Mouse (Mus musculus): ENCODE results near the gene Tmem81. TPM values are rescaled to one million over a fixed set of nuclear protein-coding genes. Genes with fewer than 3 reads are reported as not detected.

Tmem81 gene
- polyA plus RNA-seq, 1 experiment, result 6.1 TPM

GRCm38 (mm10) chr1:132519734-132520133 lies 13.7 kb downstream of the Tmem81 start:
- H3K4me3 ChIP-seq (replicated peaks; ENCODE audit: insufficient read depth, low read depth, low read length), result no peak overlapping the region
- peak in 1 of 2 experiments; percentile 9 for DNase-seq
- H3K27ac ChIP-seq (ENCODE audit: insufficient read depth, low read length), result no peak overlapping the region
- WGBS, result 85% methylated on average over 11 of the region's 11 CpGs
- H3K27me3 ChIP-seq (ENCODE audit: control insufficient read depth, insufficient read depth, low read length), result no peaks in the 10 kb centered on the region
- H3K4me1 ChIP-seq (ENCODE audit: control insufficient read depth, insufficient read depth, low read length), result peaks cover 21% of the 10 kb centered on the region
- TF ChIP-seq POLR2A (IDR thresholded peaks at IDR 0.05; ENCODE audit: borderline replicate concordance, insufficient read depth, low read length), result no peak

DNA sequence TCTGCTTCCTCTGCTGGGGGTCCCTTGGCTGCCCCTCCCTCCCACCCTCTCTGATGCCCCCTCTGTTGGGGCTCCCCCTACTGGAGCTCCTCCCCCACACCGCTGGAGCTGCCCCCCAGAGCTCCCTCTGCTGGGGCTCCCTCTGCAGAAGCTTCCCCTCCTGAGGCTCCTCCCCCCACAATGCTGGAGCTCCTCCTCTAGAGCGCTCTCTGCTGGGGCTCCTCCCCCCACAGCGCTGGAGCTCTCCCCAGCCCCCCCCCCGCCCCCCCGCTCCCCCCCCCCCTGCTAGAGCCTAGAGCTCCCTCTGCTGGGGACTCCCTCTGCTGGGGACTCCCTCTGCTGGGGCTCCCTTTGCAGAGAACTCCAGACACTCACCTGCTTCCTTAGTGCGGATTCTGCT lies 14.7 kb downstream of the Tmem81 start:
- H3K4me1 ChIP-seq (ENCODE audit: control insufficient read depth, insufficient read depth, low read length), result peaks cover 28% of the 10 kb centered on the region
- WGBS, result 32% methylated on average over 2 of the region's 6 CpGs
- H3K27ac ChIP-seq (ENCODE audit: insufficient read depth, low read length), result no peak overlapping the region
- DNase-seq, result peak; percentile 38 to 41
- TF ChIP-seq POLR2A (IDR thresholded peaks at IDR 0.05; ENCODE audit: borderline replicate concordance, insufficient read depth, low read length), result no peak
- TF ChIP-seq CTCF (IDR thresholded peaks at IDR 0.05; ENCODE audit: borderline replicate concordance, insufficient read depth, low read depth, low read length), result no peak
- no peaks in the 10 kb centered on the region for H3K27me3 ChIP-seq (ENCODE audit: control insufficient read depth, insufficient read depth, low read length)
- H3K4me3 ChIP-seq (replicated peaks; ENCODE audit: insufficient read depth, low read depth, low read length), result no peak overlapping the region

DNA sequence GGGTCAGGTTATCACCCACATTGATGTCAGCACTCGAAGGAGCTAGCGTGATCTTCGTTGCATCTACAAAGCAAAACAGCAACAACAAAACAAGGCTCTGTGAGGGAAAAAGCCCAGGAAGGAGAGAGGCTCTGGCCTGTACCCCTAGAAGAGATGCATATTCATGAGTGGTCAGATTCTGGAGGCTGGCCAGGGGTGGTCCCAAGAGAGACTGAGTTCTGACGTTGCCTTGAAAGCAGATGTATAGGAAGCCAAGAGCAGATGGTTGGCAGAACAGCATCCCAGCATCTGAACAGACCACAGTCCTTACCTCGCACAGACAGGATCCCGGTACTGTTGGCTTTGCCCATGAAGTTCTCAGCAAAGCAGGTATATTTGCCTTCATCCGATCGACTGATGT lies 17.0 kb downstream of the Tmem81 start:
- Histone ChIP-seq H3K4me3 (replicated peaks; ENCODE audit: insufficient read depth, low read depth, low read length) (no peak overlapping the region), H3K27ac (ENCODE audit: insufficient read depth, low read length) (no peak overlapping the region), H3K27me3 (ENCODE audit: control insufficient read depth, insufficient read depth, low read length) (no peaks in the 10 kb centered on the region), H3K4me1 (ENCODE audit: control insufficient read depth, insufficient read depth, low read length) (peaks cover 49% of the 10 kb centered on the region)
- DNase-seq, result peak in 1 of 2 experiments; percentile 26
- 31% methylated on average over 8 of the region's 8 CpGs for WGBS
- TF ChIP-seq CTCF (IDR thresholded peaks at IDR 0.05; ENCODE audit: borderline replicate concordance, insufficient read depth, low read depth, low read length) (no peak), POLR2A (IDR thresholded peaks at IDR 0.05; ENCODE audit: borderline replicate concordance, insufficient read depth, low read length) (no peak)

GRCm38 (mm10) chr1:132523920-132524319 lies 17.9 kb downstream of the Tmem81 start:
- TF ChIP-seq POLR2A (IDR thresholded peaks at IDR 0.05; ENCODE audit: borderline replicate concordance, insufficient read depth, low read length) (no peak), CTCF (IDR thresholded peaks at IDR 0.05; ENCODE audit: borderline replicate concordance, insufficient read depth, low read depth, low read length) (peak; percentile 60)
- WGBS, result 35% methylated on average over 4 of the region's 4 CpGs
- H3K27ac ChIP-seq (ENCODE audit: insufficient read depth, low read length), result no peak overlapping the region
- DNase-seq, result peak; percentile 49 to 61
- no peaks in the 10 kb centered on the region for H3K27me3 ChIP-seq (ENCODE audit: control insufficient read depth, insufficient read depth, low read length)
- no peak overlapping the region for H3K4me3 ChIP-seq (replicated peaks; ENCODE audit: insufficient read depth, low read depth, low read length)
- H3K4me1 ChIP-seq (ENCODE audit: control insufficient read depth, insufficient read depth, low read length), result peaks cover 48% of the 10 kb centered on the region

- Histone ChIP-seq H3K4me1 (ENCODE audit: control insufficient read depth, insufficient read depth, low read length) (peaks cover 51% of the 10 kb centered on the region), H3K27me3 (ENCODE audit: control insufficient read depth, insufficient read depth, low read length) (no peaks in the 10 kb centered on the region), H3K4me3 (replicated peaks; ENCODE audit: insufficient read depth, low read depth, low read length) (no peak overlapping the region), H3K27ac (ENCODE audit: insufficient read depth, low read length) (peak overlapping the region; percentile 85)
- WGBS, result 2% methylated on average over 10 of the region's 10 CpGs
- TF ChIP-seq CTCF (IDR thresholded peaks at IDR 0.05; ENCODE audit: borderline replicate concordance, insufficient read depth, low read depth, low read length) (peak; percentile 65), POLR2A (IDR thresholded peaks at IDR 0.05; ENCODE audit: borderline replicate concordance, insufficient read depth, low read length) (no peak)
- DNase-seq, result peak; percentile 82 to 87
These were observed 19.8 kb downstream of the Tmem81 start for GRCm38 (mm10) chr1:132525832-132526231.

DNA sequence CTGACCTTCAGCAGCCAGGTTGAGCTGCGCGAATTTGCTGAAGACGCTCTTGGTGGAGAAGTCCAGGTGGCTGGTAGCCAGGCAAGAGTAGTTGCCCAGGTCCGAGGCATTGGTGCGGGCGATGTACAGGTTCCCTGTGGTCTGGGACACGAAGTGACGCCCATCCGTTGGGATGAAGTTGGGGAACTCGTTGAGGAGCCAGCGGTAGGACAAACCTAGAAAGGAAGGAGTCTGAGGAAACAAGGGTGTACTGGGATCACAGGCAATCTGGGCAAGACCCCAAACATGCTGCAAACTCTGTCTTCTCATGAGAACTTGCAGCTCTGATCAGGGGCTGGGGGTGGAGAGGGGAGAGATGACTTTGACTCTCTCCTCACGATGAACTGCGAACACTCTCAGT lies 22.0 kb downstream of the Tmem81 start:
- DNase-seq, result peak; percentile 49 to 52
- TF ChIP-seq POLR2A (IDR thresholded peaks at IDR 0.05; ENCODE audit: borderline replicate concordance, insufficient read depth, low read length) (no peak), CTCF (IDR thresholded peaks at IDR 0.05; ENCODE audit: borderline replicate concordance, insufficient read depth, low read depth, low read length) (no peak)
- Histone ChIP-seq H3K27ac (ENCODE audit: insufficient read depth, low read length) (peak overlapping the region; percentile 85), H3K4me1 (ENCODE audit: control insufficient read depth, insufficient read depth, low read length) (peaks cover 73% of the 10 kb centered on the region), H3K4me3 (replicated peaks; ENCODE audit: insufficient read depth, low read depth, low read length) (no peak overlapping the region), H3K27me3 (ENCODE audit: control insufficient read depth, insufficient read depth, low read length) (no peaks in the 10 kb centered on the region)
- WGBS, result 25% methylated on average over 13 of the region's 13 CpGs

GRCm38 (mm10) chr1:132528647-132529334 lies 22.8 kb downstream of the Tmem81 start:
- H3K4me1 ChIP-seq (ENCODE audit: control insufficient read depth, insufficient read depth, low read length), result peaks cover 80% of the 10 kb centered on the region
- no peak for TF ChIP-seq POLR2A (IDR thresholded peaks at IDR 0.05; ENCODE audit: borderline replicate concordance, insufficient read depth, low read length)
- TF ChIP-seq CTCF (IDR thresholded peaks at IDR 0.05; ENCODE audit: borderline replicate concordance, insufficient read depth, low read depth, low read length), result peak; percentile 24; the same call in 1 of the 2 replicates

DNA sequence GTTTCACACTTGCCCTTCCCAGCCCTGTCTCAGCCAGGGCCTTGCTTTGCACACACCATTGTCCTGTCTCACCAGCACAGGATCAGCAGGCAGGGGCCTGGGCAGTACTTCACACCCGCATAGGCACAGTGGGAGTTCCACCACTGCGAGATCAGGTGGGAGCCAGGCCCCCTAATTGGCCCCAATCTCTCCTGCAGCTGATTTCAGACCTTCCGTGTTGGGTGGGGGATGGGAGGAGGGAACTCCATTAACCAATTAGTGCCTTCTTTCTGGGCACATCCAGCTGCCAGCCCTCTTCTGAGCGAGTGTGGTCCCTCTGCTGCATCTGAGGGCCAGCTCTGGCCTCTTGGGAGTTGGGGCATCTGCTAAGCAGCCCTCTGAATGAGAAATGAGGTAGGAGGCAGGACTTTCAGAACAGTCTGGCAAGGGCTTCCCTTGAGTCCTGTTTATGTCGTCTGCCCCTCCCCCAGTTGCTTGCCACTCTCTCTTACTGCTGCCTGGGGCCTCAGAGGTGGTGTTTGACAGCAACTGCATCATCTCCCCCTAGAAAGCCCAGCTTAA lies 24.7 kb downstream of the Tmem81 start:
- peaks cover 92% of the 10 kb centered on the region for H3K4me1 ChIP-seq (ENCODE audit: control insufficient read depth, insufficient read depth, low read length)
- DNase-seq, result peak; percentile 32 to 38
- no peak for TF ChIP-seq POLR2A (IDR thresholded peaks at IDR 0.05; ENCODE audit: borderline replicate concordance, insufficient read depth, low read length)
- no peak for TF ChIP-seq CTCF (IDR thresholded peaks at IDR 0.05; ENCODE audit: borderline replicate concordance, insufficient read depth, low read depth, low read length)
- 4% methylated on average over 5 of the region's 5 CpGs for WGBS
- no peak overlapping the region for H3K4me3 ChIP-seq (replicated peaks; ENCODE audit: insufficient read depth, low read depth, low read length)
- no peaks in the 10 kb centered on the region for H3K27me3 ChIP-seq (ENCODE audit: control insufficient read depth, insufficient read depth, low read length)
- peak overlapping the region; percentile 9 for H3K27ac ChIP-seq (ENCODE audit: insufficient read depth, low read length)

More at GRCm38 (mm10) chr1:132528647-132529334, 22.8 kb downstream of the Tmem81 start:
- no peaks in the 10 kb centered on the region for H3K27me3 ChIP-seq (ENCODE audit: control insufficient read depth, insufficient read depth, low read length)
- 12% methylated on average over 19 of the region's 19 CpGs for WGBS
- H3K27ac ChIP-seq (ENCODE audit: insufficient read depth, low read length), result peak overlapping the region; percentile 85
- no peak overlapping the region for H3K4me3 ChIP-seq (replicated peaks; ENCODE audit: insufficient read depth, low read depth, low read length)
- peak; percentile 91 to 95 for DNase-seq
